Mouse (Mus musculus) erythroblast, embryonic 14.5 days (primary cell): ENCODE measurements around the gene Lgi4.

Experiments
- GATA1 ChIP-seq: IDR thresholded peaks from 2 replicates; pipeline ENCODE4 v1.6.1; 2012; ENCODE audit warnings: low read length, inconsistent platforms, mixed read lengths
- TAL1 ChIP-seq: IDR thresholded peaks from 3 replicates; pipeline ENCODE4 v1.6.1; 2012; ENCODE audit warnings: low read length, inconsistent platforms, mixed read lengths

GRCm38 (mm10) chr7:31051321-31052021, 7.7 kb upstream of the Lgi4 start, which contains the start of gene Fxyd7:
- no peak for TF ChIP-seq GATA1
- TF ChIP-seq TAL1, result no peak
